Mouse (Mus musculus): ENCODE data around the gene Xpo4. TPM values are rescaled to one million over a fixed set of nuclear protein-coding genes. Genes with fewer than 3 reads are reported as not detected.

Gene Xpo4
- total RNA-seq, 1 experiment, result 42.2 TPM

DNA sequence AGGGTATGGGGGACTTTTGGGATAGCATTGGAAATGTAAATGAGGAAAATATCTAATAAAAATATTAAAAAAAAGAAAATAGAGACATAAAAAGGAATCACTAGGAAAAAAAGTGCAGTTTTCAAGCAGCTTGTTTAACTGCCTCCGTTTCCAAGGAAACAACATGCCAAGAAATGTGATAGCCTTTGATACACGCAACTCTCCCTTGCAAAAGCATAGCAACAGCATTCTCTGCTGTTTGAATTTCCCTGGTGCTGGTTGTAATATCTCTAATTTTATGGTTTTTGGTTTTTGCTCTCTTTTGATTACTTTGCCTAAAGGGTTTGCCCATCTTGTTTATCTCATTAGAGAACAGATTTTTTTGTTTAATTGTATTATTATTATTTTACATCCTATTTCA is 10.3 kb upstream of the Xpo4 start:
- Histone ChIP-seq H3K36me3 (ENCODE audit: control insufficient read depth, insufficient read depth, low read length, poor library complexity, severe bottlenecking) (no peaks in the 10 kb centered on the region), H3K27ac (ENCODE audit: insufficient read depth, low read depth, low read length, poor library complexity, severe bottlenecking) (no peak overlapping the region), H3K4me3 (ENCODE audit: insufficient read depth in 1 of 2, low read depth in 1 of 2, low read length in 2 of 2, poor library complexity in 1 of 2, severe bottlenecking in 1 of 2) (no peak overlapping the region), H3K9me3 (ENCODE audit: control insufficient read depth, insufficient read depth, low read depth, low read length) (no peaks in the 10 kb centered on the region; the same call in 1 of the 2 replicates), H3K4me1 (ENCODE audit: control insufficient read depth in 2 of 2, insufficient read depth in 2 of 2, low read length in 2 of 2, poor library complexity in 1 of 2) (peaks cover 0 to 2% of the 10 kb centered on the region in 2 experiments; a peak in 1 of 4 replicates), H3K9ac (ENCODE audit: insufficient read depth, low read depth, low read length, poor library complexity, severe bottlenecking) (no peak overlapping the region)
- DNase-seq (ENCODE audit: low read depth, low spot score), result no peak
- in situ Hi-C loops (cut with MboI; ENCODE audit: low sequenced_read_pairs in 2 of 2, unreplicated experiment in 2 of 2), result loop anchor here in 1 of 2 experiments (25.0 kb wide), 1 partner anchor 237 kb away; no protein-coding TSS in a partner anchor
- TF ChIP-seq CHD2 (IDR thresholded peaks at IDR 0.05; ENCODE audit: low read depth, low read length), result no peak
- TF ChIP-seq HCFC1 (IDR thresholded peaks at IDR 0.05; ENCODE audit: borderline replicate concordance, insufficient read depth, low read length), result no peak
- no peak for TF ChIP-seq ZNF384 (IDR thresholded peaks at IDR 0.05; ENCODE audit: low read depth, low read length)
- TF ChIP-seq ZC3H11A (IDR thresholded peaks at IDR 0.05; ENCODE audit: borderline replicate concordance, low read depth, low read length), result no peak
- TF ChIP-seq MAFK (IDR thresholded peaks at IDR 0.05; ENCODE audit: insufficient read depth, low read depth, low read length), result no peak

DNA sequence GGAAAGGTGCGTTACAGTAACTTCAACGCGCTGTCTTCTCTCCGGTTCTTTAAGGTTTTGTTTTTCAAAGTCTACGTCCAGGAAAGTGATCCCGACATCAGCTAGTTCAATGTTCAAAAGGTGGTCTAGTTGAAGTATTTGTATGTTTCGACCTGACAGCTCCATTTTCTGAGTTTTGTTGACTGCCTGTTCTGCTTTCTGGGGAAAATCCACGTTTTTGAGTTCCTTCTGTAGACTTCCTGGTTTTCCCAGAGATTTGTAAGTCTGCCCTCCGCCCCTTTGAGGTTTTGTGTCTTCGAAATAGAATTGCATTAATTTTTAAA is 359 bp upstream of the Xpo4 start:
- no peak for DNase-seq (ENCODE audit: low read depth, low spot score)
- H3K27ac ChIP-seq (ENCODE audit: insufficient read depth, low read depth, low read length, poor library complexity, severe bottlenecking), result no peak overlapping the region
- H3K4me3 ChIP-seq (ENCODE audit: insufficient read depth in 1 of 2, low read depth in 1 of 2, low read length in 2 of 2, poor library complexity in 1 of 2, severe bottlenecking in 1 of 2), result peak overlapping the region; percentile 87 to 94
- H3K9ac ChIP-seq (ENCODE audit: insufficient read depth, low read depth, low read length, poor library complexity, severe bottlenecking), result peak overlapping the region; percentile 97
- in situ Hi-C loops (cut with MboI; ENCODE audit: low sequenced_read_pairs in 2 of 2, unreplicated experiment in 2 of 2), result no loop called here
- H3K4me1 ChIP-seq (ENCODE audit: control insufficient read depth in 2 of 2, insufficient read depth in 2 of 2, low read length in 2 of 2, poor library complexity in 1 of 2), result peaks cover 0 to 2% of the 10 kb centered on the region in 2 experiments; a peak in 2 of 4 replicates
- peaks cover 2% of the 10 kb centered on the region; the same call in 1 of the 2 replicates for H3K36me3 ChIP-seq (ENCODE audit: control insufficient read depth, insufficient read depth, low read length, poor library complexity, severe bottlenecking)
- TF ChIP-seq ZC3H11A (IDR thresholded peaks at IDR 0.05; ENCODE audit: borderline replicate concordance, low read depth, low read length), result no peak
- no peak for TF ChIP-seq ZNF384 (IDR thresholded peaks at IDR 0.05; ENCODE audit: low read depth, low read length)
- TF ChIP-seq MAFK (IDR thresholded peaks at IDR 0.05; ENCODE audit: insufficient read depth, low read depth, low read length), result no peak
- no peak for TF ChIP-seq HCFC1 (IDR thresholded peaks at IDR 0.05; ENCODE audit: borderline replicate concordance, insufficient read depth, low read length)
- no peak for TF ChIP-seq CHD2 (IDR thresholded peaks at IDR 0.05; ENCODE audit: low read depth, low read length)
- H3K9me3 ChIP-seq (ENCODE audit: control insufficient read depth, insufficient read depth, low read depth, low read length), result no peaks in the 10 kb centered on the region

- in situ Hi-C loops (cut with MboI; ENCODE audit: low sequenced_read_pairs in 2 of 2, unreplicated experiment in 2 of 2), result no loop called here
- Histone ChIP-seq H3K9me3 (ENCODE audit: control insufficient read depth, insufficient read depth, low read depth, low read length) (no peaks in the 10 kb centered on the region), H3K36me3 (ENCODE audit: control insufficient read depth, insufficient read depth, low read length, poor library complexity, severe bottlenecking) (peaks cover 5% of the 10 kb centered on the region), H3K4me1 (ENCODE audit: control insufficient read depth in 2 of 2, insufficient read depth in 2 of 2, low read length in 2 of 2, poor library complexity in 1 of 2) (peaks cover 0 to 2% of the 10 kb centered on the region in 2 experiments; a peak in 2 of 4 replicates), H3K9ac (ENCODE audit: insufficient read depth, low read depth, low read length, poor library complexity, severe bottlenecking) (peak overlapping the region; percentile 97), H3K4me3 (ENCODE audit: insufficient read depth in 1 of 2, low read depth in 1 of 2, low read length in 2 of 2, poor library complexity in 1 of 2, severe bottlenecking in 1 of 2) (peak overlapping the region; percentile 87 to 94), H3K27ac (ENCODE audit: insufficient read depth, low read depth, low read length, poor library complexity, severe bottlenecking) (peak overlapping the region; percentile 67; the same call in 1 of the 2 replicates)
- TF ChIP-seq MAFK (IDR thresholded peaks at IDR 0.05; ENCODE audit: insufficient read depth, low read depth, low read length) (no peak), ZNF384 (IDR thresholded peaks at IDR 0.05; ENCODE audit: low read depth, low read length) (no peak), ZC3H11A (IDR thresholded peaks at IDR 0.05; ENCODE audit: borderline replicate concordance, low read depth, low read length) (no peak), CHD2 (IDR thresholded peaks at IDR 0.05; ENCODE audit: low read depth, low read length) (no peak), HCFC1 (IDR thresholded peaks at IDR 0.05; ENCODE audit: borderline replicate concordance, insufficient read depth, low read length) (no peak)
- DNase-seq (ENCODE audit: low read depth, low spot score), result no peak
These were observed 864 bp downstream of the Xpo4 start for GRCm38 (mm10) chr14:57664311-57664821.

DNA sequence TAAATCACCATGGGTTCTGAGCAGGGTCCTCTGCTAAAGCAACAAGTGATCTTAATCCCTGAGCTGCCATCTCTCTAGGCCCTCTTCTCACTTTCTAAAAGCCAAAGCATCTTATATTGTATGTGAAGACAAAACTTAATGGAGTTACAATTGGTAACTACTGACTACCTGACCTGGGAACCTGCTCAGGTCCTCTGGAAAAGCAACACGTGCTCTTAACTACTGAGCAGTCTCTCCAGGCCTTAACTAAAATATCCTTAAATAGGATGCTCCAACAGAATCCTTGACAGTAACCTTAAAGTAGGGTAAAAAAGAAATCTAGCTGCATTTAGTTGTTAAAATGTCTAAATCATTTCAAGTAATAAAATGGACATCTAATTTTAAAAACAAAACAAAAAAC is 1.6 kb downstream of the Xpo4 start:
- DNase-seq (ENCODE audit: low read depth, low spot score), result no peak
- Histone ChIP-seq H3K4me3 (ENCODE audit: insufficient read depth in 1 of 2, low read depth in 1 of 2, low read length in 2 of 2, poor library complexity in 1 of 2, severe bottlenecking in 1 of 2) (peak overlapping the region; percentile 87 to 94), H3K9ac (ENCODE audit: insufficient read depth, low read depth, low read length, poor library complexity, severe bottlenecking) (peak overlapping the region; percentile 97; the same call in 1 of the 2 replicates), H3K4me1 (ENCODE audit: control insufficient read depth in 2 of 2, insufficient read depth in 2 of 2, low read length in 2 of 2, poor library complexity in 1 of 2) (peaks cover 0 to 2% of the 10 kb centered on the region in 2 experiments; a peak in 2 of 4 replicates), H3K9me3 (ENCODE audit: control insufficient read depth, insufficient read depth, low read depth, low read length) (no peaks in the 10 kb centered on the region), H3K36me3 (ENCODE audit: control insufficient read depth, insufficient read depth, low read length, poor library complexity, severe bottlenecking) (peaks cover 5% of the 10 kb centered on the region), H3K27ac (ENCODE audit: insufficient read depth, low read depth, low read length, poor library complexity, severe bottlenecking) (no peak overlapping the region)
- in situ Hi-C loops (cut with MboI; ENCODE audit: low sequenced_read_pairs in 2 of 2, unreplicated experiment in 2 of 2), result no loop called here
- no peak for TF ChIP-seq ZNF384 (IDR thresholded peaks at IDR 0.05; ENCODE audit: low read depth, low read length)
- no peak for TF ChIP-seq ZC3H11A (IDR thresholded peaks at IDR 0.05; ENCODE audit: borderline replicate concordance, low read depth, low read length)
- TF ChIP-seq HCFC1 (IDR thresholded peaks at IDR 0.05; ENCODE audit: borderline replicate concordance, insufficient read depth, low read length), result no peak
- no peak for TF ChIP-seq MAFK (IDR thresholded peaks at IDR 0.05; ENCODE audit: insufficient read depth, low read depth, low read length)
- TF ChIP-seq CHD2 (IDR thresholded peaks at IDR 0.05; ENCODE audit: low read depth, low read length), result no peak

All from ES-E14 (cell line).